Mouse (Mus musculus) liver, adult 2 months (tissue): ENCODE measurements around the gene Ndufs3.

Experiments
- CTCF ChIP-seq: fragments of 200-500 bp; IDR thresholded peaks from 2 replicates; pipeline ENCODE4 v1.5.1; 2011; ENCODE audit warnings: low read depth, low read length, control low read depth
- POLR2A ChIP-seq: fragments of 200-500 bp; IDR thresholded peaks from 2 replicates; pipeline ENCODE4 v1.6.1; 2011; ENCODE audit warnings: low read length, control low read depth; ENCODE audit not compliant: insufficient read depth; ENCODE audit errors: extremely low read depth

DNA sequence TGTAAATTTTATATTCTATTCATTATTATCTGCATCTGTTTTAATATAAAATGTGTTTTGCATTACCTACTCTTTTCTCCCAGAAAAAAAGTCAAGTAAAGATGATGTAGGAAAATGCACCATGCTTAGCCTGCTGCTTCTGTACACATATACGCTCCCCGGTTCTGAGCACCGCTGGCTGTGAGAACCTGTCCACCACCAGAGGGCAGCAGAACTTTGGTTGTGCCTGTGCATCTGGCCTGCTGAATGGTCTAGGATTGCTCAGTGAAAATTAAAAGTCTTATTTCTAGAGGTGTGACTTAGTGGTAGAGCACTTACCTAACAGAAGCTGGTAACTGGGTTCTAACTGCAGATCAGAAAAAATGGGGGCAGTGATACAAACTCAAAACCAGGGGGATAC, 38.1 kb downstream of the Ndufs3 start:
- TF ChIP-seq POLR2A = no peak
- TF ChIP-seq CTCF = peak; percentile 95
